Mouse (Mus musculus) spleen, adult 18-20 months (tissue): ENCODE results near the gene Rasgef1b.

ENCODE experiments used
- DNase-seq, 2 experiments: peaks; one replicate each; pipeline ENCODE4 v3.0.0; 2022; ENCODE audit warnings: mixed read lengths in 2 of 2

Gene Rasgef1b

GRCm38 (mm10) chr5:99525649-99526048, 203.2 kb downstream of the Rasgef1b start:
- DNase-seq = no peak

- no peak for DNase-seq
These were observed 206.1 kb downstream of the Rasgef1b start for GRCm38 (mm10) chr5:99522571-99523269.

- DNase-seq = no peak
These were observed 207.5 kb downstream of the Rasgef1b start for GRCm38 (mm10) chr5:99521411-99521810.

GRCm38 (mm10) chr5:99519556-99519955, 209.3 kb downstream of the Rasgef1b start:
- DNase-seq = no peak

GRCm38 (mm10) chr5:99519023-99519422, 209.8 kb downstream of the Rasgef1b start:
- DNase-seq = no peak

- DNase-seq = no peak
These were observed 212.7 kb downstream of the Rasgef1b start for GRCm38 (mm10) chr5:99516207-99516606.

- no peak for DNase-seq
These were observed 213.1 kb downstream of the Rasgef1b start for GRCm38 (mm10) chr5:99515764-99516163.

GRCm38 (mm10) chr5:99513209-99513880, 215.5 kb downstream of the Rasgef1b start:
- DNase-seq = no peak

GRCm38 (mm10) chr5:99511081-99511480, 217.8 kb downstream of the Rasgef1b start:
- DNase-seq = no peak

- DNase-seq = no peak
These were observed 222.8 kb downstream of the Rasgef1b start for GRCm38 (mm10) chr5:99506109-99506508.

- no peak for DNase-seq
These were observed 224.5 kb downstream of the Rasgef1b start for GRCm38 (mm10) chr5:99504349-99504830.

GRCm38 (mm10) chr5:99502681-99503080, 226.2 kb downstream of the Rasgef1b start:
- DNase-seq = no peak

- DNase-seq = no peak
These were observed 229.3 kb downstream of the Rasgef1b start for GRCm38 (mm10) chr5:99499404-99500089.

GRCm38 (mm10) chr5:99497856-99498255, 231.0 kb downstream of the Rasgef1b start:
- DNase-seq = no peak

GRCm38 (mm10) chr5:99496931-99497782, 231.7 kb downstream of the Rasgef1b start:
- DNase-seq = no peak

GRCm38 (mm10) chr5:99496157-99496453, 232.8 kb downstream of the Rasgef1b start:
- no peak for DNase-seq

- peak; percentile 26 to 31 for DNase-seq
These were observed 233.3 kb downstream of the Rasgef1b start for GRCm38 (mm10) chr5:99495354-99496156.

- no peak for DNase-seq
These were observed 235.0 kb downstream of the Rasgef1b start for GRCm38 (mm10) chr5:99493861-99494260.

GRCm38 (mm10) chr5:99493017-99493416, 235.8 kb downstream of the Rasgef1b start:
- DNase-seq = no peak

- DNase-seq = no peak
These were observed 240.2 kb downstream of the Rasgef1b start for GRCm38 (mm10) chr5:99488479-99489158.
